In the genomic region with DNA sequence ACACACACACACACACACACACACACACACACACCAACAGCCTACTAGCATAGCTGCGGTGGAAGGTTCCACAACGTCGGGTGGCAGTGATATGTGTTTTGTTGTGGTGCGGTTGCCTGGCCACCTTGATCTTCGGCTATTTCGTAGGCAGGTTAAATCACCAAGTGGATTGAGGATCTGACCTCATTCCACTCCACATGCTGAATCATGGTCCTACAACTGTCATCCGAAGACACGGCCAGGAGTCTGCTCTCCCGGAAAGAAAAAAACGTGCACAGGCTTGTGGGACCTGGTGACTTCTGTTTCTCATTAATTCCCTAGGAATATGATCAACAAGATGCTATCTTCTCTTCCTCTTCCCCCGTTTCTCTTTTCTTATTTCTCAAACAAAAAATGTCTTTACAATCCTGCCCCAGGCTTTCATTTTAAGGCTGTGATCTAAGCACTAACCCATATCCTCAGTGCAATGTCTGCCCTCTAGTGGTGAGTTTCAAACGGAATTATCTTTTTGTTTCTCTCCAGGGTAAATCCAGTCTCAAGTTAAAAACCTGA, we compare ENCODE assay signal across 8 mouse cellular contexts. TPM values are rescaled to one million over a fixed set of nuclear protein-coding genes. Genes with fewer than 3 reads are reported as not detected.
A peak's percentile ranks its signal among the peaks of the same experiment; 100 is the strongest.
DNase-seq lines count a peak whose midpoint lies in the region; TF ChIP-seq lines count a peak whose summit lies in the region.

No protein-coding gene starts in this region.

- peak; percentile 81 for DNase-seq in left cerebral cortex, adult 11 months (ENCODE audit: low spot score)
- no peak for DNase-seq in left cerebral cortex, postnatal 4 days
- DNase-seq in heart, postnatal 10 days: peak; percentile 77 to 81
- peak; percentile 44 to 89 for DNase-seq in layer of hippocampus, adult 18-20 months (ENCODE audit: low spot score in 2 of 2)
- peak; percentile 71 for DNase-seq in lung, postnatal 10 days
- peak; percentile 14 for DNase-seq in right cerebral cortex, postnatal 14 days

- H3K27ac ChIP-seq in bone marrow, adult 2 months (ENCODE audit: control insufficient read depth, insufficient read depth, low read depth, low read length, poor library complexity): no peak overlapping the region
- peak overlapping the region; percentile 79 for H3K27ac ChIP-seq in embryonic fibroblast, embryonic 13.5 days (ENCODE audit: insufficient read depth, low read length)

- WGBS in bone marrow, adult 2 months: under 1% methylated on average over 12 of the region's 12 CpGs

- intact Hi-C loops in left cerebral cortex, postnatal 4 days (cut with DNase I): loop anchor here (5.0 kb wide), 2 partner anchors 122 to 172 kb away; a partner anchor contains a TSS
- intact Hi-C loops in heart, postnatal 10 days (cut with DNase I): loop anchor here (2.0 to 10.0 kb wide), 3 partner anchors 195 to 457 kb away; no protein-coding TSS in a partner anchor

- H3K4me3 ChIP-seq in bone marrow, adult 2 months (replicated peaks; ENCODE audit: control insufficient read depth, low read depth, low read length): peak overlapping the region; percentile 57
- H3K4me3 ChIP-seq in embryonic fibroblast, embryonic 13.5 days (ENCODE audit: insufficient read depth, low read length): peak overlapping the region; percentile 18; the same call in 1 of the 2 replicates

- H3K4me1 ChIP-seq in bone marrow, adult 2 months (ENCODE audit: control insufficient read depth, insufficient read depth, low read length): no peaks in the 10 kb centered on the region; the same call in none of the 2 replicates
- H3K4me1 ChIP-seq in embryonic fibroblast, embryonic 13.5 days (ENCODE audit: control insufficient read depth, insufficient read depth, low read length): peaks cover 6% of the 10 kb centered on the region; the same call in 1 of the 2 replicates

- no peak for TF ChIP-seq CTCF in bone marrow, adult 2 months (IDR thresholded peaks at IDR 0.05; ENCODE audit: control insufficient read depth, insufficient read depth, low read length)
- TF ChIP-seq CTCF in embryonic fibroblast, embryonic 13.5 days (IDR thresholded peaks at IDR 0.05; ENCODE audit: borderline replicate concordance, insufficient read depth, low read length): no peak

- TF ChIP-seq POLR2A in bone marrow, adult 2 months (IDR thresholded peaks at IDR 0.05; ENCODE audit: borderline replicate concordance, control insufficient read depth, low read depth, low read length): no peak
- TF ChIP-seq POLR2A in embryonic fibroblast, embryonic 13.5 days (IDR thresholded peaks at IDR 0.05; ENCODE audit: low read depth, low read length): no peak

RNA-seq across cellular contexts. Expression of a gene that starts 43.6 kb away (rescaled TPM):
- total RNA-seq in left cerebral cortex, postnatal 4 days (2021): under 1 TPM; 0.46 to 0.56 TPM
- polyA plus RNA-seq in bone marrow, adult 2 months (2011; ENCODE audit: insufficient read depth, insufficient read length, low replicate concordance, missing spikeins): not detected in 2 replicates
- polyA plus RNA-seq in embryonic fibroblast, embryonic 13.5 days (2011; ENCODE audit: insufficient read length, low read depth, missing spikeins): 0.40 and 0.56 TPM in 2 replicates
- under 1 TPM; 0.17 TPM for total RNA-seq in heart, postnatal 10 days (2021)
- 1 to 10 TPM in 1 of 2 experiments, under 1 TPM in 1; 0.99 to 1.2 TPM for total RNA-seq in layer of hippocampus, adult 18-20 months (2021)
